Mouse (Mus musculus): ENCODE measurements around the gene Sec23ip.

DNA sequence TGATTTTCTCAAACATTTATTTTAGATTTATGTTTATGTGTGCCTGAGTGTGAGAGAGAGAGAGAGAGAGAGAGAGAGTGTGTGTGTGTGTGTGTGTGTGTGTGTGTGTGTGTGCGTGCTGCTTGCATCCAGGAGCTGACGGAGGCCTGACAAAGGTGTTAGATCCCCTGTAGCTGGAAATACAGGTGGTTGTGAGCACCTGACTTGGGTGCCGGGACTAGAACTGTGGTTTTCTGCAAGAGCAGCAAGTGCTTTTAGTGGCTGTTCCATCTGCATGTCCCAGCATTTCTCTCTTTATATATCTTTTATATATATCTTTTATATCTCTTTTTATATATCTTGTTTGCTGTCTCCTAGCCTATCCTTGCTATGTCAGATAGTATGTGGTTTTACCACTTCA is 37.1 kb downstream of the Sec23ip start:
- TF ChIP-seq CTCF (IDR thresholded peaks at IDR 0.05; ENCODE audit: low read depth), result no peak
- no peak for TF ChIP-seq EP300 (IDR thresholded peaks at IDR 0.05; ENCODE audit: low read depth)
